Mouse (Mus musculus): ENCODE measurements around the gene B2m. TPM values are rescaled to one million over a fixed set of nuclear protein-coding genes. Genes with fewer than 3 reads are reported as not detected.

B2m gene
- polyA plus RNA-seq, 1 experiment from 2014 or later: 2,179 TPM

- Histone ChIP-seq H3K27me3 (replicated peaks; ENCODE audit: control insufficient read depth, insufficient read depth, low read length) (no peaks in the 10 kb centered on the region), H3K27ac (ENCODE audit: low read depth, low read length) (no peak overlapping the region), H3K9me3 (ENCODE audit: control insufficient read depth) (no peaks in the 10 kb centered on the region), H3K4me1 (replicated peaks; ENCODE audit: control insufficient read depth, insufficient read depth, low read length) (no peaks in the 10 kb centered on the region), H3K9ac (ENCODE audit: low read depth, low read length) (no peak overlapping the region), H3K36me3 (ENCODE audit: control insufficient read depth, insufficient read depth) (no peaks in the 10 kb centered on the region), H3K4me2 (replicated peaks; ENCODE audit: low read depth) (no peak overlapping the region), H3K4me3 (ENCODE audit: low read depth, low read length) (no peak overlapping the region)
- no peak for ATAC-seq
- 77% methylated on average over 3 of the region's 3 CpGs for WGBS
- no peak for TF ChIP-seq CTCF (IDR thresholded peaks at IDR 0.05; ENCODE audit: low read depth)
Measured at GRCm38 (mm10) chr2:122191849-122192248, 44.4 kb downstream of the B2m start.

- H3K36me3 ChIP-seq (ENCODE audit: control insufficient read depth, insufficient read depth): no peaks in the 10 kb centered on the region
- no peak overlapping the region for H3K27ac ChIP-seq (ENCODE audit: low read depth, low read length)
- H3K4me1 ChIP-seq (replicated peaks; ENCODE audit: control insufficient read depth, insufficient read depth, low read length): no peaks in the 10 kb centered on the region
- 50% methylated on average over 1 of the region's 1 CpGs for WGBS
- peak; percentile 73 for TF ChIP-seq CTCF (IDR thresholded peaks at IDR 0.05; ENCODE audit: low read depth)
- no peaks in the 10 kb centered on the region for H3K9me3 ChIP-seq (ENCODE audit: control insufficient read depth)
- no peak overlapping the region for H3K4me2 ChIP-seq (replicated peaks; ENCODE audit: low read depth)
- ATAC-seq: peak; percentile 43; the same call in 1 of the 2 replicates
- no peak overlapping the region for H3K9ac ChIP-seq (ENCODE audit: low read depth, low read length)
- H3K4me3 ChIP-seq (ENCODE audit: low read depth, low read length): no peak overlapping the region
- no peaks in the 10 kb centered on the region for H3K27me3 ChIP-seq (replicated peaks; ENCODE audit: control insufficient read depth, insufficient read depth, low read length)
Measured at GRCm38 (mm10) chr2:122194509-122194929, 47.0 kb downstream of the B2m start.

- Histone ChIP-seq H3K27me3 (replicated peaks; ENCODE audit: control insufficient read depth, insufficient read depth, low read length) (no peaks in the 10 kb centered on the region), H3K36me3 (ENCODE audit: control insufficient read depth, insufficient read depth) (no peaks in the 10 kb centered on the region), H3K4me3 (ENCODE audit: low read depth, low read length) (no peak overlapping the region), H3K4me2 (replicated peaks; ENCODE audit: low read depth) (no peak overlapping the region), H3K27ac (ENCODE audit: low read depth, low read length) (no peak overlapping the region), H3K4me1 (replicated peaks; ENCODE audit: control insufficient read depth, insufficient read depth, low read length) (no peaks in the 10 kb centered on the region), H3K9ac (ENCODE audit: low read depth, low read length) (no peak overlapping the region), H3K9me3 (ENCODE audit: control insufficient read depth) (no peaks in the 10 kb centered on the region)
- no peak for ATAC-seq
- whole genome bisulfite sequencing: 71% methylated on average over 1 of the region's 1 CpGs
- no peak for TF ChIP-seq CTCF (IDR thresholded peaks at IDR 0.05; ENCODE audit: low read depth)
Measured at GRCm38 (mm10) chr2:122201501-122201900, 54.0 kb downstream of the B2m start.

Other genes starting within 250 kb of the B2m start
- gene Ctdspl2, start 191.7 kb upstream of the B2m start, polyA plus RNA-seq (2015; fragmentation: Nextera tagmentation; extraction: Ambion mirVana): 16.8 and 19.0 TPM in 2 replicates
- gene Mageb3, start 191.6 kb upstream of the B2m start, polyA plus RNA-seq (2015; fragmentation: Nextera tagmentation; extraction: Ambion mirVana): 0.07 TPM in 1 of 2 replicates, not detected in the other
- gene Eif3j1, start 119.1 kb upstream of the B2m start, polyA plus RNA-seq (2015; fragmentation: Nextera tagmentation; extraction: Ambion mirVana): 7.8 and 7.9 TPM in 2 replicates
- 3.7 and 3.8 TPM in 2 replicates for gene Spg11, start 29.3 kb upstream of the B2m start, polyA plus RNA-seq (2015; fragmentation: Nextera tagmentation; extraction: Ambion mirVana)
- gene Trim69, start 13.0 kb downstream of the B2m start, polyA plus RNA-seq (2015; fragmentation: Nextera tagmentation; extraction: Ambion mirVana): 0.10 TPM in 1 of 2 replicates, not detected in the other
- 0.04 and 0.05 TPM in 2 replicates for gene Patl2, start 38.5 kb downstream of the B2m start, polyA plus RNA-seq (2015; fragmentation: Nextera tagmentation; extraction: Ambion mirVana)
- gene Terb2, start 38.6 kb downstream of the B2m start, polyA plus RNA-seq (2015; fragmentation: Nextera tagmentation; extraction: Ambion mirVana): not detected in 2 replicates
- gene Sord, start 87.1 kb downstream of the B2m start, polyA plus RNA-seq (2015; fragmentation: Nextera tagmentation; extraction: Ambion mirVana): 136 and 172 TPM in 2 replicates
- gene Duox2, start 150.8 kb downstream of the B2m start, polyA plus RNA-seq (2015; fragmentation: Nextera tagmentation; extraction: Ambion mirVana): 0.17 and 0.38 TPM in 2 replicates
- 0.83 and 1.5 TPM in 2 replicates for gene Duoxa2, start 151.2 kb downstream of the B2m start, polyA plus RNA-seq (2015; fragmentation: Nextera tagmentation; extraction: Ambion mirVana)
- not detected in 2 replicates for gene Duoxa1, start 166.0 kb downstream of the B2m start, polyA plus RNA-seq (2015; fragmentation: Nextera tagmentation; extraction: Ambion mirVana)
- gene Duox1, start 168.0 kb downstream of the B2m start, polyA plus RNA-seq (2015; fragmentation: Nextera tagmentation; extraction: Ambion mirVana): 0.07 TPM in 1 of 2 replicates, not detected in the other
- 1.8 and 2.0 TPM in 2 replicates for gene Shf, start 221.5 kb downstream of the B2m start, polyA plus RNA-seq (2015; fragmentation: Nextera tagmentation; extraction: Ambion mirVana)